Mouse (Mus musculus): Measurements from ENCODE around the gene Wee1. TPM values are rescaled to one million over a fixed set of nuclear protein-coding genes. Genes with fewer than 3 reads are reported as not detected.

The Wee1 gene
- total RNA-seq (2014; rRNA removed) (4.1 and 5.1 TPM in 2 replicates), polyA plus RNA-seq (2015; fragmentation: Nextera tagmentation; extraction: Ambion mirVana) (3.6 and 3.7 TPM in 2 replicates)

GRCm38 (mm10) chr7:110121516-110122288, at the start of gene Wee1:
TSS of gene Wee1 (plus strand) at chr7:110122046.
- peak; percentile 96 for ATAC-seq (ENCODE audit: low FRiP score)

GRCm38 (mm10) chr7:110078168-110078567, 43.7 kb upstream of the Wee1 start:
- H3K9me3 ChIP-seq (ENCODE audit: low read length): no peaks in the 10 kb centered on the region
- no peak overlapping the region for H3K4me3 ChIP-seq (ENCODE audit: low read depth, low read length)
- H3K27me3 ChIP-seq (ENCODE audit: insufficient read depth, low read length): no peaks in the 10 kb centered on the region
- DNase-seq (ENCODE audit: low spot score) (no peak), ATAC-seq (ENCODE audit: low FRiP score) (no peak)
- no peaks in the 10 kb centered on the region for H3K4me1 ChIP-seq (ENCODE audit: insufficient read depth, low read length)
- no peak overlapping the region for H3K27ac ChIP-seq (ENCODE audit: low read depth, low read length)
- WGBS: 94% methylated on average over 5 of the region's 5 CpGs
- H3K36me3 ChIP-seq (ENCODE audit: insufficient read depth, low read length): peaks cover 29% of the 10 kb centered on the region
- no peak for TF ChIP-seq CTCF (IDR thresholded peaks at IDR 0.05)
- no peak overlapping the region for H3K4me2 ChIP-seq (ENCODE audit: low read depth, low read length, poor library complexity, severe bottlenecking)
- H3K9ac ChIP-seq (replicated peaks; ENCODE audit: low read length, poor library complexity, severe bottlenecking): no peak overlapping the region

More at GRCm38 (mm10) chr7:110121516-110122288, at the start of gene Wee1:
- H3K27ac ChIP-seq (ENCODE audit: low read depth, low read length): peak within 1 kb of the TSS; percentile 60
- no peaks in the 10 kb centered on the region for H3K36me3 ChIP-seq (ENCODE audit: insufficient read depth, low read length)
- H3K4me3 ChIP-seq (ENCODE audit: low read depth, low read length): peak within 1 kb of the TSS; percentile 84
- H3K4me2 ChIP-seq (ENCODE audit: low read depth, low read length, poor library complexity, severe bottlenecking): peak within 1 kb of the TSS; percentile 88
- no peaks in the 10 kb centered on the region for H3K4me1 ChIP-seq (ENCODE audit: insufficient read depth, low read length)
- H3K27me3 ChIP-seq (ENCODE audit: insufficient read depth, low read length): no peaks in the 10 kb centered on the region
- under 1% methylated on average over 70 of the region's 81 CpGs for WGBS
- DNase-seq (ENCODE audit: low spot score): peak; percentile 97
- no peak for TF ChIP-seq CTCF (IDR thresholded peaks at IDR 0.05)
- H3K9me3 ChIP-seq (ENCODE audit: low read length): no peaks in the 10 kb centered on the region
- peak within 1 kb of the TSS; percentile 67 for H3K9ac ChIP-seq (replicated peaks; ENCODE audit: low read length, poor library complexity, severe bottlenecking)

DNA sequence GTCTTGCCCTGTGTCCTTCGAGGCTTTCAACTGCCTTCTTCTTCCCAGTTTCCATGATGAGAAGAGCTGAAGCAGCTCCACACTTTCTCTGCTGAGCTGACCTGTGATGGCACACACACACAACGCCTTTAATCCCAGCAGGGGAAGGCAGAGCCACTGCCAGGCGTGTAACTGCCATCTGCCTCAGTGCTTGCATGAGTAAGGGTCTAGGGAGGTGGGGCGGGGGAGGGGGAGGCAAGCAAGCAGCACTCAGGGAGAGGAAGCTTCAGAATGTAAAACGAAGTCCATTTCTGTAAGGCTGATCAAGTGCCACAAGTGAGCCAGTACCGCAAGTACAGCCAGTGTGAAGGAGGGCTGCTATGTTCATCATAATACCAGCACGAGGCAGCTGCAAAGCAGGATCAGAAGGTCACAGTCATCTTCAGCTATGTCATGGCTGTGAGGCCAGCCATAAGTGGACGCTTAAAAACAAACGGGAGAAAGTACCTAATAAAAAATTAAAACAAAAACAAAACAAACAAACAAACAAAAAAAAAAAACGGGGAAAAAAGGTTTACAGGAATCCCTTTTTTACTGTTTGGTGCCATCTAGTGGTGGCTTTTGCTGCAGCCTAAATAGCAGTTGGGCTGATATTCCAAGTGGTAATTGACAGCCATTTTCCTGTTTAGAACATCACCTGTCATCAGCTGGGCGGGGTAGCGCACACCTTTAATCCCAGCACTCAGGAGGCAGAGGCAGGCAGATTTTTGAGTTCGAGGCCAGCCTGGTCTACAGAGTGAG, 38.3 kb upstream of the Wee1 start:
- ATAC-seq (ENCODE audit: low FRiP score) (peak; percentile 41; the same call in 1 of the 2 replicates), DNase-seq (ENCODE audit: low spot score) (peak; percentile 89)
- Histone ChIP-seq H3K36me3 (ENCODE audit: insufficient read depth, low read length) (peaks cover 32% of the 10 kb centered on the region), H3K4me2 (ENCODE audit: low read depth, low read length, poor library complexity, severe bottlenecking) (no peak overlapping the region), H3K4me3 (ENCODE audit: low read depth, low read length) (no peak overlapping the region), H3K4me1 (ENCODE audit: insufficient read depth, low read length) (no peaks in the 10 kb centered on the region), H3K9me3 (ENCODE audit: low read length) (no peaks in the 10 kb centered on the region), H3K27me3 (ENCODE audit: insufficient read depth, low read length) (no peaks in the 10 kb centered on the region), H3K9ac (replicated peaks; ENCODE audit: low read length, poor library complexity, severe bottlenecking) (no peak overlapping the region), H3K27ac (ENCODE audit: low read depth, low read length) (peak overlapping the region; percentile 38; the same call in 1 of the 2 replicates)
- TF ChIP-seq CTCF (IDR thresholded peaks at IDR 0.05): peak; percentile 80
- 57% methylated on average over 13 of the region's 13 CpGs for WGBS

DNA sequence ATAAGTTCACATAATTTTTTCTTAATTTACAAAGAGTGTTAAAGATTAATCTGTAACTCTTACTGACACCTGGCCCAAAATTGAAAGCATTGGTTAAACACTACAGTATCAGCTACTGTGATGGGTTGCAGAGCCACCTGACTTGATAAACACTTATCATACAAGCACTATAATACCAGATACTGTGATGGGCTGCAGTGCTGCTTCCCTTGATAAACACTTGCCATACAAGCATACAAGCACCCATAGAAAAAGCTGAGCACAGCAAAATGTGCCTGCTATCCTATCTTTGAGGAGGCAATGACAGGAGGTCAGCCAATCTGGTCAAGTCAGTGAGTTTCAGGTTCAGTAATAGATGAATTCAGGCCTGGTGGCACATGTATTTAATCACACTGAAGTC, 36.6 kb upstream of the Wee1 start:
- ATAC-seq (ENCODE audit: low FRiP score) (no peak), DNase-seq (ENCODE audit: low spot score) (no peak)
- H3K4me1 ChIP-seq (ENCODE audit: insufficient read depth, low read length): no peaks in the 10 kb centered on the region
- H3K36me3 ChIP-seq (ENCODE audit: insufficient read depth, low read length): peaks cover 32% of the 10 kb centered on the region
- H3K27me3 ChIP-seq (ENCODE audit: insufficient read depth, low read length): no peaks in the 10 kb centered on the region
- no peak overlapping the region for H3K27ac ChIP-seq (ENCODE audit: low read depth, low read length)
- H3K4me2 ChIP-seq (ENCODE audit: low read depth, low read length, poor library complexity, severe bottlenecking): no peak overlapping the region
- no peak overlapping the region for H3K9ac ChIP-seq (replicated peaks; ENCODE audit: low read length, poor library complexity, severe bottlenecking)
- no peaks in the 10 kb centered on the region for H3K9me3 ChIP-seq (ENCODE audit: low read length)
- H3K4me3 ChIP-seq (ENCODE audit: low read depth, low read length): no peak overlapping the region
- no peak for TF ChIP-seq CTCF (IDR thresholded peaks at IDR 0.05)

DNA sequence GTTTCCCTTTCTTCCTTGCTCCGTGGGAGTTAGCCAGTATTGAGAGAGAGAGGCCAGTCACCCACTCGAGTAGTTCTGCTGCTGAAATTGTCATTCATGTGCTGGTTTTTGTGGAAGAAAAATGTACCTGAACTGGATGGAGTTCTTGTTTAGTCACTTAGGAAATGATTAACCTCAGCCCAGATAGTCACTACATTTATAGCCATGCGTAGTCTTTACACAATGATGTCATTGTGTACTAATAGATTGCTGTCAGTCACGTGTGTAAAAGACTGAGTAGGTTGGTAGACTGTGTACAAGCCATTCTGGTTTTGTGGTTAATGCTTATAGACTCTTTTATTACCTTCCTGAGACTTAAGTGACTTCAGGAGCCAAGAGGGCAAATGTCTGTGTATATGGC, 33.9 kb upstream of the Wee1 start:
- Histone ChIP-seq H3K27me3 (ENCODE audit: insufficient read depth, low read length) (no peaks in the 10 kb centered on the region), H3K9me3 (ENCODE audit: low read length) (no peaks in the 10 kb centered on the region), H3K27ac (ENCODE audit: low read depth, low read length) (no peak overlapping the region), H3K4me2 (ENCODE audit: low read depth, low read length, poor library complexity, severe bottlenecking) (no peak overlapping the region), H3K4me3 (ENCODE audit: low read depth, low read length) (no peak overlapping the region), H3K4me1 (ENCODE audit: insufficient read depth, low read length) (no peaks in the 10 kb centered on the region), H3K36me3 (ENCODE audit: insufficient read depth, low read length) (peaks cover 42% of the 10 kb centered on the region), H3K9ac (replicated peaks; ENCODE audit: low read length, poor library complexity, severe bottlenecking) (no peak overlapping the region)
- 83% methylated on average over 4 of the region's 4 CpGs for WGBS
- no peak for DNase-seq (ENCODE audit: low spot score)
- ATAC-seq (ENCODE audit: low FRiP score): no peak
- TF ChIP-seq CTCF (IDR thresholded peaks at IDR 0.05): no peak

DNA sequence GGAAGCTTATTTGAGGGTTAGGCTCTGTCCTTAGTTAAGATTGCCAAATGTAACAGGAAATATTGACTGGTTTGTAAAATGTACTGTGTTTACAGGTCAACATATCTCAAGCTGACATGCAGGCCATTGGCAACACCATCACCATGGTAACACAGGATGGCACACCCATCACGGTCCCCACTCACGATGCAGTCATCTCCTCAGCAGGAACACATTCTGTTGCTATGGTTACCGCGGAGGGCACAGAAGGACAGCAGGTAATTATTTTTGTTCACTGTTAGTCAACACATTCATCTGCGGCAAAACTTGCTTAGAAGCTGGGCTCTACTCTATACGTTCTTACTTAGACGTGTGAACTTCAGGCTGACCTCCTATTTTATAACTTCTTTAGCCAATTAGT, 30.2 kb upstream of the Wee1 start:
- Histone ChIP-seq H3K36me3 (ENCODE audit: insufficient read depth, low read length) (peaks cover 37% of the 10 kb centered on the region), H3K9me3 (ENCODE audit: low read length) (no peaks in the 10 kb centered on the region)

More for the DNA sequence above, 30.2 kb upstream of the Wee1 start:
- WGBS: 58% methylated on average over 7 of the region's 7 CpGs
- H3K4me3 ChIP-seq (ENCODE audit: low read depth, low read length): no peak overlapping the region
- no peak overlapping the region for H3K9ac ChIP-seq (replicated peaks; ENCODE audit: low read length, poor library complexity, severe bottlenecking)
- H3K27ac ChIP-seq (ENCODE audit: low read depth, low read length): no peak overlapping the region
- no peak overlapping the region for H3K4me2 ChIP-seq (ENCODE audit: low read depth, low read length, poor library complexity, severe bottlenecking)
- H3K27me3 ChIP-seq (ENCODE audit: insufficient read depth, low read length): no peaks in the 10 kb centered on the region
- no peak for ATAC-seq (ENCODE audit: low FRiP score)
- no peaks in the 10 kb centered on the region for H3K4me1 ChIP-seq (ENCODE audit: insufficient read depth, low read length)
- TF ChIP-seq CTCF (IDR thresholded peaks at IDR 0.05): no peak
- DNase-seq (ENCODE audit: low spot score): peak; percentile 69
